Mouse (Mus musculus): ENCODE data around the gene Zfhx3. TPM values are rescaled to one million over a fixed set of nuclear protein-coding genes. Genes with fewer than 3 reads are reported as not detected.

Zfhx3 gene
- polyA plus RNA-seq, 1 experiment from 2014 or later = 8.4 TPM

- H3K27me3 ChIP-seq (ENCODE audit: control insufficient read depth, insufficient read depth, low read length) = no peaks in the 10 kb centered on the region
- no peaks in the 10 kb centered on the region for H3K9me3 ChIP-seq (replicated peaks; ENCODE audit: control insufficient read depth, low read length)
- 62% methylated on average over 15 of the region's 15 CpGs for WGBS (ENCODE audit: insufficient replicate concordance)
- H3K36me3 ChIP-seq (ENCODE audit: control insufficient read depth, insufficient read depth, low read length) = no peaks in the 10 kb centered on the region
- no peak overlapping the region for H3K4me2 ChIP-seq
- no peak overlapping the region for H3K9ac ChIP-seq (ENCODE audit: low read depth, low read length)
- H3K4me1 ChIP-seq (ENCODE audit: control insufficient read depth, insufficient read depth, low read length) = peaks cover 8% of the 10 kb centered on the region
- no peak for ATAC-seq (replicated peaks; ENCODE audit: insufficient number of reproducible peaks, low FRiP score, low TSS enrichment)
- no peak overlapping the region for H3K27ac ChIP-seq (ENCODE audit: low read depth, low read length)
- no peak overlapping the region for H3K4me3 ChIP-seq (ENCODE audit: low read depth, low read length)
These were observed 885.0 kb downstream of the Zfhx3 start for GRCm38 (mm10) chr8:108827428-108827827.

GRCm38 (mm10) chr8:108829305-108829717 is 886.9 kb downstream of the Zfhx3 start:
- H3K27ac ChIP-seq (ENCODE audit: low read depth, low read length) = no peak overlapping the region
- no peak; the same call in 1 of the 2 replicates for ATAC-seq (replicated peaks; ENCODE audit: insufficient number of reproducible peaks, low FRiP score, low TSS enrichment)

GRCm38 (mm10) chr8:108835143-108835542 is 892.7 kb downstream of the Zfhx3 start:
- Histone ChIP-seq H3K36me3 (ENCODE audit: control insufficient read depth, insufficient read depth, low read length) (no peaks in the 10 kb centered on the region), H3K9ac (ENCODE audit: low read depth, low read length) (no peak overlapping the region), H3K4me2 (no peak overlapping the region), H3K4me3 (ENCODE audit: low read depth, low read length) (no peak overlapping the region), H3K4me1 (ENCODE audit: control insufficient read depth, insufficient read depth, low read length) (peaks cover 3% of the 10 kb centered on the region; the same call in 1 of the 2 replicates), H3K27ac (ENCODE audit: low read depth, low read length) (no peak overlapping the region), H3K9me3 (replicated peaks; ENCODE audit: control insufficient read depth, low read length) (no peaks in the 10 kb centered on the region), H3K27me3 (ENCODE audit: control insufficient read depth, insufficient read depth, low read length) (no peaks in the 10 kb centered on the region)
- 74% methylated on average over 11 of the region's 11 CpGs for WGBS (ENCODE audit: insufficient replicate concordance)
- no peak for ATAC-seq (replicated peaks; ENCODE audit: insufficient number of reproducible peaks, low FRiP score, low TSS enrichment)

More at GRCm38 (mm10) chr8:108829305-108829717, 886.9 kb downstream of the Zfhx3 start:
- Histone ChIP-seq H3K4me2 (no peak overlapping the region), H3K27me3 (ENCODE audit: control insufficient read depth, insufficient read depth, low read length) (no peaks in the 10 kb centered on the region), H3K9me3 (replicated peaks; ENCODE audit: control insufficient read depth, low read length) (no peaks in the 10 kb centered on the region), H3K9ac (ENCODE audit: low read depth, low read length) (no peak overlapping the region), H3K4me3 (ENCODE audit: low read depth, low read length) (no peak overlapping the region), H3K4me1 (ENCODE audit: control insufficient read depth, insufficient read depth, low read length) (peaks cover 4% of the 10 kb centered on the region), H3K36me3 (ENCODE audit: control insufficient read depth, insufficient read depth, low read length) (no peaks in the 10 kb centered on the region)
- WGBS (ENCODE audit: insufficient replicate concordance) = 55% methylated on average over 12 of the region's 12 CpGs

- WGBS (ENCODE audit: insufficient replicate concordance) = 43% methylated on average over 10 of the region's 10 CpGs
- no peak overlapping the region for H3K4me2 ChIP-seq
- no peak for ATAC-seq (replicated peaks; ENCODE audit: insufficient number of reproducible peaks, low FRiP score, low TSS enrichment)
These were observed 895.3 kb downstream of the Zfhx3 start for GRCm38 (mm10) chr8:108837788-108838187.

GRCm38 (mm10) chr8:108838761-108839160 is 896.3 kb downstream of the Zfhx3 start:
- no peak overlapping the region for H3K27ac ChIP-seq (ENCODE audit: low read depth, low read length)

More at GRCm38 (mm10) chr8:108837788-108838187, 895.3 kb downstream of the Zfhx3 start:
- Histone ChIP-seq H3K4me1 (ENCODE audit: control insufficient read depth, insufficient read depth, low read length) (peaks cover 6% of the 10 kb centered on the region; the same call in 1 of the 2 replicates), H3K36me3 (ENCODE audit: control insufficient read depth, insufficient read depth, low read length) (no peaks in the 10 kb centered on the region), H3K4me3 (ENCODE audit: low read depth, low read length) (no peak overlapping the region), H3K9me3 (replicated peaks; ENCODE audit: control insufficient read depth, low read length) (no peaks in the 10 kb centered on the region), H3K9ac (ENCODE audit: low read depth, low read length) (no peak overlapping the region), H3K27me3 (ENCODE audit: control insufficient read depth, insufficient read depth, low read length) (no peaks in the 10 kb centered on the region), H3K27ac (ENCODE audit: low read depth, low read length) (no peak overlapping the region)

GRCm38 (mm10) chr8:108842307-108842706 is 899.9 kb downstream of the Zfhx3 start:
- WGBS (ENCODE audit: insufficient replicate concordance) = 53% methylated on average over 5 of the region's 5 CpGs
- no peaks in the 10 kb centered on the region for H3K9me3 ChIP-seq (replicated peaks; ENCODE audit: control insufficient read depth, low read length)
- H3K4me3 ChIP-seq (ENCODE audit: low read depth, low read length) = no peak overlapping the region
- H3K4me1 ChIP-seq (ENCODE audit: control insufficient read depth, insufficient read depth, low read length) = peaks cover 6% of the 10 kb centered on the region; the same call in 1 of the 2 replicates
- no peaks in the 10 kb centered on the region for H3K36me3 ChIP-seq (ENCODE audit: control insufficient read depth, insufficient read depth, low read length)
- no peak overlapping the region for H3K9ac ChIP-seq (ENCODE audit: low read depth, low read length)
- ATAC-seq (replicated peaks; ENCODE audit: insufficient number of reproducible peaks, low FRiP score, low TSS enrichment) = no peak
- no peak overlapping the region for H3K27ac ChIP-seq (ENCODE audit: low read depth, low read length)
- H3K4me2 ChIP-seq = no peak overlapping the region
- no peaks in the 10 kb centered on the region for H3K27me3 ChIP-seq (ENCODE audit: control insufficient read depth, insufficient read depth, low read length)

More at GRCm38 (mm10) chr8:108838761-108839160, 896.3 kb downstream of the Zfhx3 start:
- Histone ChIP-seq H3K9ac (ENCODE audit: low read depth, low read length) (no peak overlapping the region), H3K4me1 (ENCODE audit: control insufficient read depth, insufficient read depth, low read length) (peaks cover 6% of the 10 kb centered on the region; the same call in 1 of the 2 replicates), H3K4me2 (no peak overlapping the region), H3K9me3 (replicated peaks; ENCODE audit: control insufficient read depth, low read length) (no peaks in the 10 kb centered on the region), H3K36me3 (ENCODE audit: control insufficient read depth, insufficient read depth, low read length) (no peaks in the 10 kb centered on the region), H3K27me3 (ENCODE audit: control insufficient read depth, insufficient read depth, low read length) (no peaks in the 10 kb centered on the region), H3K4me3 (ENCODE audit: low read depth, low read length) (no peak overlapping the region)
- WGBS (ENCODE audit: insufficient replicate concordance) = 89% methylated on average over 6 of the region's 6 CpGs
- ATAC-seq (replicated peaks; ENCODE audit: insufficient number of reproducible peaks, low FRiP score, low TSS enrichment) = no peak

GRCm38 (mm10) chr8:108846174-108846573 is 903.7 kb downstream of the Zfhx3 start:
- Histone ChIP-seq H3K4me2 (no peak overlapping the region), H3K27me3 (ENCODE audit: control insufficient read depth, insufficient read depth, low read length) (no peaks in the 10 kb centered on the region), H3K4me3 (ENCODE audit: low read depth, low read length) (no peak overlapping the region), H3K27ac (ENCODE audit: low read depth, low read length) (no peak overlapping the region), H3K36me3 (ENCODE audit: control insufficient read depth, insufficient read depth, low read length) (no peaks in the 10 kb centered on the region), H3K9me3 (replicated peaks; ENCODE audit: control insufficient read depth, low read length) (no peaks in the 10 kb centered on the region), H3K4me1 (ENCODE audit: control insufficient read depth, insufficient read depth, low read length) (0 out of 2 replicates have a peak, but pooled peaks cover 2% of the 10 kb centered on the region), H3K9ac (ENCODE audit: low read depth, low read length) (no peak overlapping the region)
- no peak for ATAC-seq (replicated peaks; ENCODE audit: insufficient number of reproducible peaks, low FRiP score, low TSS enrichment)
- WGBS (ENCODE audit: insufficient replicate concordance) = 45% methylated on average over 6 of the region's 6 CpGs

- no peak overlapping the region for H3K4me2 ChIP-seq
- H3K4me1 ChIP-seq (ENCODE audit: control insufficient read depth, insufficient read depth, low read length) = 0 out of 2 replicates have a peak, but pooled peaks cover 2% of the 10 kb centered on the region
- WGBS (ENCODE audit: insufficient replicate concordance) = 64% methylated on average over 11 of the region's 11 CpGs
- H3K27ac ChIP-seq (ENCODE audit: low read depth, low read length) = no peak overlapping the region
- no peaks in the 10 kb centered on the region for H3K36me3 ChIP-seq (ENCODE audit: control insufficient read depth, insufficient read depth, low read length)
- H3K27me3 ChIP-seq (ENCODE audit: control insufficient read depth, insufficient read depth, low read length) = no peaks in the 10 kb centered on the region
- H3K4me3 ChIP-seq (ENCODE audit: low read depth, low read length) = no peak overlapping the region
- ATAC-seq (replicated peaks; ENCODE audit: insufficient number of reproducible peaks, low FRiP score, low TSS enrichment) = no peak
- H3K9ac ChIP-seq (ENCODE audit: low read depth, low read length) = no peak overlapping the region
- no peaks in the 10 kb centered on the region for H3K9me3 ChIP-seq (replicated peaks; ENCODE audit: control insufficient read depth, low read length)
These were observed 904.4 kb downstream of the Zfhx3 start for GRCm38 (mm10) chr8:108846827-108847226.

GRCm38 (mm10) chr8:108847356-108847755 is 904.9 kb downstream of the Zfhx3 start:
- no peak overlapping the region for H3K4me2 ChIP-seq
- no peaks in the 10 kb centered on the region for H3K4me1 ChIP-seq (ENCODE audit: control insufficient read depth, insufficient read depth, low read length)
- 68% methylated on average over 2 of the region's 2 CpGs for WGBS (ENCODE audit: insufficient replicate concordance)
- H3K9me3 ChIP-seq (replicated peaks; ENCODE audit: control insufficient read depth, low read length) = no peaks in the 10 kb centered on the region
- no peak for ATAC-seq (replicated peaks; ENCODE audit: insufficient number of reproducible peaks, low FRiP score, low TSS enrichment)
- H3K4me3 ChIP-seq (ENCODE audit: low read depth, low read length) = no peak overlapping the region
- H3K27ac ChIP-seq (ENCODE audit: low read depth, low read length) = no peak overlapping the region
- H3K27me3 ChIP-seq (ENCODE audit: control insufficient read depth, insufficient read depth, low read length) = no peaks in the 10 kb centered on the region
- no peak overlapping the region for H3K9ac ChIP-seq (ENCODE audit: low read depth, low read length)
- no peaks in the 10 kb centered on the region for H3K36me3 ChIP-seq (ENCODE audit: control insufficient read depth, insufficient read depth, low read length)
